Mouse (Mus musculus) T-cell, adult 2 months (primary cell): ENCODE measurements around the gene Rars.
"Not testable (repeated sequence)": the region's sequence is repeated elsewhere in the genome, so short reads cannot be mapped to it uniquely, and the experiment has no call there.

Source experiments
- DNase-seq: peaks from one replicate; pipeline ENCODE4 v3.0.0; 2022; ENCODE audit warnings: low spot score

The Rars gene

GRCm38 (mm10) chr11:35834022-35834760, at the start of gene Rars:
Gene Rars (minus strand): TSS chr11:35834506.
- peak; percentile 94 for DNase-seq

- DNase-seq, result no peak
These were observed 48.5 kb upstream of the Rars start for GRCm38 (mm10) chr11:35882777-35883176.

DNA sequence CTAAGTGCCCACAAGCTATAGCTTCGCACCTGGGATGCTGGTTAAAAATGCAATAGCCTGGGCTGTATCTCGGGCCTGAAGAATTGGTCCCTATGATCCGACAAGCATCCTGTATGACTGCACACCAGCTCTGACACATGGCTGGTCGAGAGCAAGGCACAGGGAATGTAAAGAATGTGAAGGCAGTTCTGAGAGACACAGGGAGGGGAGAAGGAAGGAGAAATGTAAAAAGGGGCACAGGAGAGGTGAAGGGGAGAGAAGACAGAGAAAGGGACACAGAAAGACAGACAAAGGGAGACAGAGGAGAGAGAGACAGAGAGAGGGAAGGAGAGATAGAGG, 44.2 kb upstream of the Rars start:
- no peak for DNase-seq

DNA sequence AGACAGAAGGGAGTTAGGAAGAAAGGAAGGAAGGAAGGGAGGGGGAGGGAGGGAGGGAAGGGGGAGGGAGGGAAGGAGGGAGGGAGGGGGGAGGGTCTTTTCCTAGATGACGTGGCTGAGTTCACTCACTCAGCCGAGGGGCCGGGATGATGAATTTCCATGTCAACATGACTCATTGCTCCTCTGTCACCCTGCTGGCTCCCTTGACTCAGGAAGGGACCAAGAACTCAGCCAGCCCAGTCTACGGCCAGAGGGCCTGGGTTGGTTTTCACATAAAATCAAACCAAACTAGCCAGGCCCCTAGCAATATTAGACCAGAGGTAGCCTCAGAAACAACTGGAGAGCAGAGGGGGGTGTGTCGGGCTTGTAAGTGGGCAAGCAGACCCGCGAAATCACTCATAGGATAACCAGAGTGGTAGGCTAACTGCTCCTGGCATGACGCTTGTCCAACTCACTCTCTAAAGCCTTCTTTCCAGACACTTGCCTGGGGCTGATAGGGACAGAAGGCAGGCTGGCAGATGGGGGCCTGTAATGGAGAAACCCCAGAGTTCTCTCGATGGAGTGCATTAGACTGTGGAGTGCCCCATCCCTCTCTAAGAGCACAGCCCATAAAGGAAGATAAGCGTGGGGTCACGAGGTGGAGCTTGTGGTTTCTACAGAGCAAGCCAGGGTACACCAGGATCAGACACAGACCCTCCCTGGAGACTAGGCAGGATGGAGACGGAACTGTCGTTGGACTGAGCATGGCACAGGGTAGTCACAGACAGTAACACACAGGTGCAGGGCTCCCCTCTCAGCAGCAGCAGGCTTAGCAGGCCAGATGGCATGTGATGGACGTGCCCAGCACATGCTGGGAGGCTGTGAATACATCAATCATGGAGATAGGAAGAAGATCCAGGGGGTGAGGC, 43.6 kb upstream of the Rars start:
- no peak for DNase-seq

DNA sequence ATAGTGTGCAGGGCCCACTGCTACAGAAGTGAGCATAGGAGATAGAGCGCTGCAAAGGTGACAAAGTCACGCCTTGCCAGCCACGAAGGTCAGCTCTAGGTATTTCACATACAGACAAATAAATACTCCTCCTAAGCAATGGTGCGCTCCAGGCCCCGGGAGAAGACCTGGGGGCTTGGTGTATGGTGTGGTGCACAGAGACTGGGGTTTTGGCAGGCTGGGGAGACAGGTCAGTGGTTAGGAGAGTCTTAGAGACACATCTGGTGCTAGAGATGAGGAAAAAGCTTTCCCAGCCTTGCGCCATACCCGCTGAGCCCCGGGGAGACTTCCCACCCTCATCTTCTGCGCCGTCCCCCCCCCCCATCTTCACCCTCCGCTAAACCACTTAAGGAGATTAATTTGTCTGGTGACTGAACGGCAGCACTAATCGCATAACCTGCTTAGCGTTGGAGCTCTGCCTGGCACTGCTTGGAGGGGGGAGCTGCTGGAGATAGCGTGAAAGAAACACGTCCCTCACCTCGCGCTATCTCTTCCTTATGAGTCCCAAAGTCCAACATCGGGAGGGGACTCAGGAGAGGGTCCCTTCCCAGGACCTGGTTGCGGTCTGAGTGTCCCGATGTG, 39.4 kb upstream of the Rars start:
- no peak for DNase-seq

DNA sequence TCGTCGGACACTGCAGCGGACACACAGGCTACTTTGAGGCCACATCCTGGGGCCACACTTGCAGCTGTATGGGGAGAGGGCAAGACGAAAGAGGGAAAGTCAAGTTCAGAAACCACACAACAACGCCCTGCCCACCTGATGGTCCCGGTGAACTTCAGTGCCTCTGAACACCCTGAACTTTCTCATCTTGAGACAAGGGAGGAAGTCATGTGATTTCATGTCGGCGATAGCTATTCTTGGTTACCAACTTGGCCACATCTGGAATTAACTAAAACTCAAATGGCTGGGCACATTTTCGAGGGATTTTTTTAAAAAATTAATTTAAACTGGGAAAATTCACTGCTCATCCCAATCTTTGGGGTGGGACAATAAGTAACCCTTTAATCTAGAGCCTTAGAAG, 36.7 kb upstream of the Rars start:
- no peak for DNase-seq

DNA sequence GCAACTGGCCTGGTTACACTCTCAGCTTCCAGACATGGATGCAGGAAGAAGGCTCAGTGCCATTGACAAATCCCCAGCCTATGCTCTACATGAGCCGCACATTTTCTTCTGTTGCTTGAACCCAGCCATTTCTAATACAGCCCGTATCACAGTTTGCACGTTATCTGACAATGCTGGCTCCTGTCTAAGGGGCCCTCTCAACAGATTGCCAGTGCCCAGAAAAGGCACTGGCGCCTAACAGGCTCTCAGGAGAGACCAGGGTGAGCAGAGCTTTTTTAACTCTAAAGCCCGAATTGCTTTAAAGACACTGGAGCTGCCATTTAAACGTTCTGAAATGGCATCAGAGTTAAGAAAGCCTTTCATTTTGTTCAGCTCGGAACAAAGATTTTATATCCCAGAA, 31.8 kb upstream of the Rars start:
- DNase-seq, result no peak

DNA sequence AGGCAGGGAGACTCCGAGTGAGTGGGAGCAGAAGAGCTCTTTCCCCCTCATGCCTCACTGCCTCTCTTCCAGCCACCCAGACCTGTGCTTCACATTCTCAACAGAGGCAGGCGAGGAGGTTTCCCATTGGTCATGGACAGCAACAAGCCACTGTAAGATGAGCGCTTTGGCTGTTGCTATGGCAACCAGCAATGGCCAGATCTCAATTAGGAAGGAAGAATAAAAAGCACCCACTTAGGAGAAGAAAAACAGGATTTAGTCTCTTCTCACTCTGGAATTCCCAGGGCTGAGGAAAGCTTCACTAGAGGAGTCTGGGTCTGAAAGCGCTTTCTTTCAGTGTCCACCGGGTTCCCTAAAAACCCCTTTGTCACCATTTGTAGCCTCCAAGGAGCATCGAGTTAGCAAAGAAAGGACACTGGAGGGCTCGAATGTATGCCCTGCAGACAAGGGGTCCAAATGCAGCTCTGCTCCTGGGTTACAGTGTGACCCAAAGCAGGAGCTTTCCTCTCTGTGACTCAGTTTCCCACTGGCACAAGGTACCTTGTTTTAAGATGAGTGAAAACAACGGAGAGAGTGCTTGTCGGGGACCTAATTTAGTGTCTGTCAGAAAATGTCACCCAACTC, 30.8 kb upstream of the Rars start:
- no peak for DNase-seq

- DNase-seq, result no peak
These were observed 29.3 kb upstream of the Rars start for GRCm38 (mm10) chr11:35863653-35864052.

- DNase-seq, result no peak
These were observed 23.2 kb upstream of the Rars start for GRCm38 (mm10) chr11:35857395-35858067.

DNA sequence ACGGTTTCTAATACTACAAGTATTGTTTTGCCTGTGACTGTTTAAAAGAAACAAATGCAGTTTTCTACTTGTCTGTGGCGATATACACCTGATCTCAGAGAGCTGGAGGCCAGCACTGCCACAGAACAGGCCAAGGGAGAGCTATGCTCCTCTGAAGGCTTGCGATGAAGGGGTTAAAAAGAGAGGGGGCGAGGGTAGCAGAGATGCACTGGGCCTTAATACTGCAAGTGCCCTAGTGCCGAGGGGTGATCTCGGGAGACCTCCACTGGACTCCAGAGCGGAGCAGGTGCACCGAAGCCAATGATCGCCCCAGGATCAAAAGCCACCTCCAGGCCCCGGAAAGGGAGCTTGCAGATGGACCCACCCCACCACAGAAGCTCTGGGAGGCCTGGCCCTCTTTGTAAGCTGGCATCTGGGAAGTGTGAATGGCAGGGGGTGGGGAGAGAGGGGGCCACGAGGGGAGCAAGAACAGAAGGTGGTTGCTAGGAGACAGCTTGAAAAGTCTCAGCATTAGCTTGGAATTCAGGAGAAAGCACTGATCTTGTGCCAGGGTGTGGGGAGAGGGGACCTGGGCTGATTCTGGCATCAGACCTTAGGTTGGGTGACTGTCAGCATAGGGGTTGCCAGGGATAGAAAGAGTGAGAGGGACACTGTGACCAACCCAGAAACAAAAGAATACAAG, 22.2 kb upstream of the Rars start:
- no peak for DNase-seq

- no peak for DNase-seq
These were observed 21.3 kb upstream of the Rars start for GRCm38 (mm10) chr11:35855567-35855966.

DNA sequence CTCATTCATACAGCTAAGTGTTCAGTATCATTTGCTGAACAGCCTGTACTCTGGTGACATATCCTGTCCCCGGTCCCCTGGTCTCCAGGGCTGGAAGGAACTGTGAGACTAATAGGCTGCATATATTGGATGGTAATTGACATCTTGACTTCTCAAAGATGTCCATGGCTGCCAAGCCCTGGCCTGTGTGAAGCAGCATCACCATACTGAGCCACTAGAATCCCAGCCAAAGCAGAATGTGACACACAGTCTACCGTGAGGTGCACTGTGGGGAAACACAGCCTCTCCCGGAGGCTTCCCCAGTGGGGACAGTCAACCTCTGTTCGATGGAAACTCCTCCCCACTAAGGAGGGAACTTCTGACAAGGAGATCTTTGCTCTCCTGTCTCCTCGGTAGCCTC, 20.6 kb upstream of the Rars start:
- DNase-seq, result no peak

DNA sequence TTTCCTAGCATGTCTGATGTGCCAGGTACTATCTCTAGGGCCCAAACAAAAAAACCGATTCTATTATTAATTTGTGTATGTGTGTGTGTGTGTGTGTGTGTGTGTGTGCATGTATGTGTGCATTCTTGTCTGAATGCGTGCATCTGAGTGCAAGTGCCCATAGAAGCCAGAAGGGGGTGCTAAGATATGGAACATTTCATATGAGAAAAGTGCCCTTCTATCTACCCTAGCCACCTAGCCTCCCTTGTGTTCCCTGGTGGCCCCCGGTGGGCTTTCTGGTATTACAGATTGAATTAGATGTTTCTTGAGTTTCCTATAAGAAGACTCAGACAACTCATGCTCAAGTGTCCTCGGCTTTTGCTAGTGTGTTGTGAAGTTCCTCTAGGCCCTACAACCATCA, 19.3 kb upstream of the Rars start:
- no peak for DNase-seq

- DNase-seq, result peak; percentile 41
These were observed 18.4 kb upstream of the Rars start for GRCm38 (mm10) chr11:35852731-35853130.

- no peak for DNase-seq
These were observed 10.0 kb upstream of the Rars start for GRCm38 (mm10) chr11:35844299-35844698.

GRCm38 (mm10) chr11:35842560-35842959, 8.3 kb upstream of the Rars start:
- not testable (repeated sequence) for DNase-seq

GRCm38 (mm10) chr11:35841738-35842325, 7.5 kb upstream of the Rars start:
- peak; percentile 35 for DNase-seq

DNA sequence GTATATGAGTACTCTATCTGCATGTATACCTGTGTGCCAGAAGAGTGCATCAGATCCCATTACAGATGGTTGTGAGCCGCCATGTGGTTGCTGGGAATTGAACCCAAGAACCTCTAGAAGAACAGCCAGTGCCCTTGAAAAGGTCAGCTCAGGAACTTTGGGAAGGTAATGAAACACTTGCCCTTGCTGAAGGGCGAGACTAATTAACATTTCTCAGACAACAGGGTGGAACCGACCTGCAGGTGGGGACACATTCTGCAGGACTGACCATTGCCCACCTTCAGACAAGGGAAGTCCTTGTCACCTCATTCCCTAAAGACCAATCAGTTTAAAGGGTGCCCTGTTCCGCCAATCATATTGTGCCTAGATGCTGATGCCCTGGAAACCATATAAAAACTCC, 6.5 kb upstream of the Rars start:
- DNase-seq, result not testable (repeated sequence)

GRCm38 (mm10) chr11:35840282-35840681, 6.0 kb upstream of the Rars start:
- DNase-seq, result peak; percentile 18
